Mouse (Mus musculus): ENCODE data around the gene Slc12a6.
"Not testable (repeated sequence)": the region's sequence is repeated elsewhere in the genome, so short reads cannot be mapped to it uniquely, and the experiment has no call there.

Slc12a6 gene

DNA sequence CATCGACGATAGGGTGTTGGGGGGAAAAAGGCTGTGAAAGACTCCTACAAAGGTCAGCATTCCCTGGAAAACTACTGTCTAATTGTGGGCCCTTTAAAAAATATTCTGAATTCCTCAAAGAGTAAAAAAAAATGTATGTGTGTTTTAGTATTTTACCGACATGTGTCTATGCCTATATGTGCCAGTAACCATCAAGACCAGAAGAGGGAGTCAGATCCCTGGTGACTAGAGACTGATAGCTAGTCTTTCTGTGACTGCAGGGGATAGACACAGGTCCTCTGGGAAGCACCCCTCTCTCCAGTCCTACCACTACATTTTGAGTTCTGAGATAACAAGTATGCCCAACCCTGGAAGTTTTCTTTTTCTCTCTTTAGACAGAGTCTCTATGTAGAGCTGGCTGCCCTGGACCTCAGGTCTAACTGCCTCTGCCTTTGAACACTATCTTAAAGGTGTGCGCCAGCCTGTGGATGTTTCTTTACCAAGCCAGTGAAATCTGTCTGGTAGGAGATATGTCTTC, 2.8 kb upstream of the Slc12a6 start:
- no peak for DNase-seq (ENCODE audit: low read depth, low spot score)

DNA sequence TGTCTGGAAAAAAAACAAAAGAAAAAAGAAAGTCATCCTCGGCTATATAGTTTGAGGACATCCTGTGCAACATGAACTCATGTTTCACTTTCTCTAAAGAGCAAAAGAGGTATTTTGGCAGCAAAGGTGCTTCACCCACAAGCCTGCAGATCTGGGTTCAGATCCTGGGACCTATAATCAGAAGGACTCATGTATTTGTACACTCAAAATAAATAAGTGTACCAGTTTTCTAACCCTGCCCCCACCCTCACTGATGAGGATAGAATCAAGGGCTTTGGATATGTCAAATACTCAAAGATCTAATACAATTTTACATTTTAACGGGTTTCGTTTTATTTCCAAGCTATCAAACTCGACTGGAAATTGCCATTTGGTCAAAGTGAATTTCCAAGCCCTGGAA, 1.3 kb upstream of the Slc12a6 start:
- DNase-seq (ENCODE audit: low read depth, low spot score), result no peak

DNA sequence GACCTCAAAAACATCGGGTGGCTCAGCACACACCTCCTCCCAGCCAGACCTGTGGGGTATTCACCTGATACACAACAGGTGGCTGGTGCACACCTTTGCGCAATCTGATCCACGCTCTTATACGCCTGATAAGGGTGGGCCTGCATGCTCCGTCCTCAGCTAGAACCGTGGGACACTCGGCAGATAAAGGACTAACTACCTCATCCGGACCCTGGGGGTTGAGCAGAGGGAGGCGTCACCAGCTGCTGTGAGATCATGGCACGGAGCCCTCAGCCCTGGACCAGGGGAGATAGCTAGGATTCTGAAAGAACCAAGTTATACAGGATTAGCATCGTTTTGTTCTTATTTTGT, 592 bp downstream of the Slc12a6 start, which contains the start of gene Gm21985:
TSS of gene Gm21985 (plus strand) at position 73 of the 351 bp plus-strand sequence.
- DNase-seq (ENCODE audit: low read depth, low spot score), result no peak

DNA sequence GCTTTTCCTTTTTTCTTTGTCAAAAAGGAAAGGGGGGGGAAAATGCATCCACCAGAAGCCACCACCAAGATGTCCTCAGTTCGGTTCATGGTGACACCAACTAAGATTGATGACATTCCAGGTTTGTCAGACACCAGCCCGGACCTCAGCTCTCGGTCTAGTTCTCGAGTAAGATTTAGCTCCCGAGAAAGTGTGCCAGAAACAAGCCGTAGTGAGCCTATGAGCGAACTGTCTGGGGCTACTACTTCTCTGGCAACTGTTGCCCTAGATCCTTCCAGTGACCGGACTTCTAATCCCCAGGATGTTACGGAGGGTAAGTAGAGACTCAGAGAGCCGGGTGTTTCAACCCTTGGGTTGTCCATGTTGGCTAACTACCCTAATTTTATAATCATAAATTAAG, 1.2 kb downstream of the Slc12a6 start:
- no peak for DNase-seq (ENCODE audit: low read depth, low spot score)

DNA sequence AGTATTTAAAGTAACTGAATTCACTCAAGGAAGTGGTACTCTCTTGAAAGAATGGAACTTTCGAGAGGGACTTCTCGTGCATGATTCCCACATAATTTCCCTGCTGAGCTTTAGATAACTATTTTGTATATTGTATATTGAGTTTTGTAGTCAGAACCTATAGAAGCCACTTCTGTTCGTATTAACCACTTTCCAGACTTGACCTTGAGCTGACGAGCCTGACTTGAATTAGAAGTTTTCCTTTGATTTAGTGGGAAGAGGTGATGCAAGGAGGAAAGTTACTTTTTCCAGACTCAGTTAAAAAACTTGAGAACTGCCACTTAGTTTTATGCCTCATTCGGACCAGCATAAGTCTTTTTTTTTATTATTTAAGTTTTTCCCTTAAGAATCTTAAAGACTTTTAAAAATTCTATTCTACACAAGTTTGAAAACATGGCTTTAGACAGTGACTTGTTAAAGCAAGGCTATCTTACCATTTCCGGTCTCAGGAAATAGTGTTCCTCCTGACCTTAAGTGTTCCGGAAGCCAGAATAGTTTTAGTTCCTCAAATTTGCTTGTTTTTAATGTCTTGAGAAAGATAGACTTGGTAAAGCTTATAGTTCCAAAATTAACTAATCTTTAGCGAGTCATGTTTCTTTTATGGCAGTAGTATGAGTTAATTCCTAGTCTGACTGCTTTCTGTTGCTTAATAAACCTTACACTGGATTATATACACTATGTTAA, 2.1 kb downstream of the Slc12a6 start:
- DNase-seq (ENCODE audit: low read depth, low spot score), result no peak

DNA sequence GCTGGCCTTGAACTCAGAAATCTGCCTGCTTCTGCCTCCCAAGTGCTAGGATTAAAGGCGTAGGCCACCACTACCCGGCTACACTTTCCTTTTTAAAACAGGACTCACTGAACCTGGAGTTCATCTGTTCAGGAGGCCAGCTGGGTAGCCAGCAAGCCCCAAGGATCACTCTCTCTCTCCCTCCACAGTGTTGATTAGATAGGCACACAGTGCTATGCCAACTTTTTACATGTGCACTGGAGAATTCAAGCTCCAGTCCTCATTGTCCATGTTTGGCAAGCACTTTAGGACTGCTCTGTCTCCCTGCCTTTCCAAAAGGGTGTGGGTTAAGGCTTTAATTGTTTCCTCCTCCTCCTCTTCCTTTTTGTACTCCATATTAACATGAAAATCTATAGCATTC, 4.4 kb downstream of the Slc12a6 start:
- DNase-seq (ENCODE audit: low read depth, low spot score), result no peak

DNA sequence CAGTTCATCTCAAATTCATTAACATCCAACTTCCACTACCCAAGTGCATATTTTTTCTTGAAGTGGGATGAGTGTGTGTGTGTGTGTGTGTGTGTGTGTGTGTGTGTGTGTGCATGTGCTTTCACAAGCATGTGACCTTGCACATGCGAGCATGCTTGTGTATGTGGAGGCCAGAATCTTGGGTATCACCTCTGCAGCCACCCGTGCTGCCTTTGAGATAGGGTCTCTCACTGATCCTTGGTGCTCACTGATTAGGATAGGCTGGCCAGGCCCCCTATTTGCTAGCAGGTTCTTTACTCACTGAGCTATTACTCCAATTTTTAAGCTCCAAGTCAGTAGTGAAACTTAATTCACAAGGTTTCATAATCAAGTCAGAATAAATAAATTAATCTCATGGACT, 7.3 kb downstream of the Slc12a6 start:
- no peak for DNase-seq (ENCODE audit: low read depth, low spot score)

DNA sequence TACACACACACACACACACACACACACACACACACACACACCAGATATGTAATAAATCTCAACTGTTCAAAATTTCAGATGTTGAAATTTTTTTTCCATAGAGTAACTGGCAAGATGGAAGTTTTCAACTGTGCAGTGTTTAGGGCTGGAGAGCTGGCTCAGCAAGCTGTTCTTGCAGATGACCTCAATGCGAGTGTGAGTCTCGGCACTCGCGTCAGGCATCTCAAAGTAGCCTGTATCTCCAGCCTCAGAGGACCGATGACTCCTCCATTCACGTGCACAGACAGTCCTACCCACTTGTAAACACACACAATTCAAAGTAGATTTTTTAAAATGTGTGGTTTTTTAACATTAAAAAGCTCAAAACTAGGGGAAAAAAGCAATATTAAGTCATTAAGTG, 7.8 kb downstream of the Slc12a6 start:
- DNase-seq (ENCODE audit: low read depth, low spot score), result no peak

DNA sequence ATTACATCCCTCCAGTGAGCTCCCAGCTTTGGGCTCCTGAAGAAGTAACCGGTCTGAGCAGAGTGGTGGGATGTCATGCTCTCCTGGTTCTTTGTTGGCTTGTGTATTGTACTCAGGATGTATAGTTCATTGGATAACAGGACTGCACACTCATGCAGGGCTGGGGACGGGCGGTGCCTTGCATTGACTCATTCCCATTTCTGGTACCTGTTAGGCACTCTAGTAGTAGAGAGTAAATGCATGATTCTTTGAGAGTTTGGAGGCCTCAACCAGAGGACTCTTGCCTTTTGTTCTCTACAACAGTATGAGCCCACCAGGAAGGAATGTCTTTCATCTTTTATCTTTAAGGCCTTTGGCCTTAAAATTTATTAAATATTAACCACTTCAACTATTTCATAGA, 11.2 kb downstream of the Slc12a6 start:
- no peak for DNase-seq (ENCODE audit: low read depth, low spot score)

DNA sequence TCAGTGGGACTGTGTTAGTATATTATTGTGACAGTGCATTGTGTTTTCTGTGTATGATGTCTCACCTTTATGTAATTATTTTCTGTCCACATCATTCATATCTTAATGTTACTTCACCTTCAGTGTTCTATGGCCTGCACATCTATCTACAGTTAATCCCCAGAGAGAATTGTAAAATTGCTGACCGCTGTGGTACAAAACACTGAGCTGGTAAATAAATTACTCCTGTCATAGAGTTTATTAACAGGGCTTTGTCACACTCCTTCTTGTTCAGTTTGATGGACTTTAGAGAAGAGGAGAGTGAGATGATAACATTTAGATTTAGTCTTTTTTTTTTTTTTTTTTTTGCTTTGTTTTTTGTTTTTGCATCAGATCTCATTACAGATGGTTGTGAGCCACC, 17.2 kb downstream of the Slc12a6 start:
- DNase-seq (ENCODE audit: low read depth, low spot score), result no peak

DNA sequence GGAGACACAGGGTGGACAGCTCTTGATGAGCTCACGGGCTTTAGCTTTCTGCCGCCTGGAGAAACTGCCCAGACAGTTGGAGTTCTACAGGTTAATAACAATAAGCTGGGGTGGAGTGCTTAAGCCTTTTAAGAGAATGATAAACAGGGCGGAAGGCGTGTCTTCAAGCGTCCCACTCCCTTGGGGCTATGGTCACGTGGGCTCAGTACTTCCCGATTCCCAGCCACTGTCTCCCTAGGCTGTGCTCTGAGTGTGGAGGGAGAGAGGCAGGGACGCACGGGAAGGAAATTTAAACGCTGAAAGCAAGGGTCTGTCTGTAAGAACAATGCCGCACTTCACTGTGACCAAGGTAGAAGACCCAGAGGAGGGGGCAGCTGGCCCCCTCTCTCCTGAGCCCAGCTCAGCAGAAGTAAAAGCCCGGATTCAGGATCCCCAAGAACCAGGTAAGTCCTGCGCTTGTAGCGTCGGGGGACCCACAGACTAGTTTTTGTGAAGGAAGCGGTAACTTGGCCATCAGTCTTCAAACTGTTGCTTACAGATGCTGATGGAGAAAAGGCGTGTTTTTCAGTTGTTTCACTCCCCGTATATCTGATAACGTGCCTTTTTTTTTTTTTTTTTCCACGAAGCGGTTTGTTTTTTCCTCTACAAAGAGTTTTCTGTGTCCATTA, 18.9 kb downstream of the Slc12a6 start:
- peak; percentile 42 for DNase-seq (ENCODE audit: low read depth, low spot score)

DNA sequence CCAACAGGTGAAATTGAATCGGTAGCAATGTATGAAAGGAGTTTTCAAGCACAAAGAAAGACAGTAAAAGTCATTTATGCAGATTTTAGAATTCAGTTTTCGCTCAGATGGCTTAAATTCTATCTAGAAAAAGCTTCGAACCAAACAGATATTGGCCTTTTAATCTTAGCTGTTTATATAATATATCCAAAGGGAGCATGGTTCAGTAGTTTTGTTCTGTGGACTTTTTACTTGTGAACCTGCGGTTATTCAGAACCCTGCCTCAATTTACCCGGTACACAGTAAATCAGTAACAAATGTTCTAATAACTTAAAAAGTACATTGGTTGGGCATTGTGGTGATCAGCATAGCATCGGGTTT, 19.4 kb downstream of the Slc12a6 start:
- no peak for DNase-seq (ENCODE audit: low read depth, low spot score)

DNA sequence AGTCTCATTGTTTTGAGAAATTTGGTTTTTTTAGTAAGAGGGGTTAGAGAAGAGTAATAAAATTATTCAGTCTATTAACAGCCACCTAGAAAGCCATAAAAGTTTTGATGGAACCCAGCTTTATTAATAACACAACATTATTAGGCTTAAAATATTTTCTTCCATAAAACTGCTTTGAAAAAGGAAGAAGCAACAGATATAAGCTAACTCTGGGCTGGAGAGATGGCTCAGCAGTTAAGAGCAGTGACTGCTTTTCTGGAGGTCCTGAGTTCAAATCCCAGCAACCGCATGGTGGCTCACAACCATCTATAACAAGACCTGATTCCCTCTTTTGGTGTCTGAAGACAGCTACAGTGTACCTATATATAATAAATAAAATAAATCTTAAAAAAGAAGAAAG, 20.4 kb downstream of the Slc12a6 start:
- not testable (repeated sequence) for DNase-seq (ENCODE audit: low read depth, low spot score)

DNA sequence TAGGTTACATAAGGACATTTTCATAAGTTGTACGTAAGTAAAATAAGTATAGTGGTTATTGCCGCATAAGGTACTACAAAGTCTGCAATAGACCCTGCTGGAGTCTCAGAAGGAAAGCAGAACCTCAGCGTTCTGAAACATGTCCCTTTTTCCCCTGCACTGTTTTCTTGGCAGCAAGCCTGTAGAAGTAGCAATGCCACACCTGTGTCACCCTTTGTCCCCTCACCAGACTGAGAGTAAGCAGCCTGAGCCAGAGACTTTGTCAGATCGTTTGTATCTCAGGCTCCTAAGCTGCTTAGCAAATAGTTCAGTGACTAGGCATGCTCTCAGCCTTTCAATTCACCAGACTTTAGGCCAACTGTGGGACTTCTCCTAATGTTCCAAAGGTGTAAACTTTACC, 21.4 kb downstream of the Slc12a6 start:
- DNase-seq (ENCODE audit: low read depth, low spot score), result no peak

DNA sequence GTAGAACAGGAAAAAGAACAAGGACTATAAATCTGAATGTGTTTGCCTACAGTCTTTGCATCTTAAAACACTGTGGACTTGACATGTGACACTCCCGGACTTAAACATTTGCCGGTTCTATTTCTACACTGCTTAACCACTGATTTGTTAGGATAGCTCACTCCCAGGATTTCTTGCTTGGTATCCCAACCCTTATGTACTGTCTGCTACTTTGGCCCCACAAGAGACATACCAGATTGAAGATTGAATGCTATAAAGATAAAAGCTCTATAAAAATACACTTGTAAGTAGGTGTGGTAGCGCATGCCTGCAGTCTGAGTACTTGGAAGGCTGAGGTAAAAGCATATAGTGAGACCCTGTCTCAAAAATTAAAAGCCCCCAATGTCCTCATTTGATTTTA, 23.9 kb downstream of the Slc12a6 start:
- no peak for DNase-seq (ENCODE audit: low read depth, low spot score)

DNA sequence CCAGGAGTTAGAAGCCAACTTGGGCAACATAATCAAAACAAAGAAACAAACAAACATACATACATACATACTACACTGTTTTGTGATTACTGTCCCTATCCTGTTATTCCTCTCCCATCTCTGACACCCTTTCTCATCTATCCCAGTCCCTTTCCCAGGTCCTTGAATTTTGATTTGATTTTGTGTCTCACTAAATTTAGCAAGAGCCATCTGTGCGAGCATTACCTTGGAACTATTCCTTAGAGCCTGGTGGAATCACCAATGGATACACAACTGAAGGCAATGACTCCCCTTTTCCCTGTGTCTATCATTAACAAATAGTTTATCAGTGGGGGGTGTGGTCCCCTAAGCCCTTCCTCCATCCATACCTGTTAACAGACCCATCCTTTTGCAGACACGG, 27.2 kb downstream of the Slc12a6 start:
- no peak for DNase-seq (ENCODE audit: low read depth, low spot score)

DNA sequence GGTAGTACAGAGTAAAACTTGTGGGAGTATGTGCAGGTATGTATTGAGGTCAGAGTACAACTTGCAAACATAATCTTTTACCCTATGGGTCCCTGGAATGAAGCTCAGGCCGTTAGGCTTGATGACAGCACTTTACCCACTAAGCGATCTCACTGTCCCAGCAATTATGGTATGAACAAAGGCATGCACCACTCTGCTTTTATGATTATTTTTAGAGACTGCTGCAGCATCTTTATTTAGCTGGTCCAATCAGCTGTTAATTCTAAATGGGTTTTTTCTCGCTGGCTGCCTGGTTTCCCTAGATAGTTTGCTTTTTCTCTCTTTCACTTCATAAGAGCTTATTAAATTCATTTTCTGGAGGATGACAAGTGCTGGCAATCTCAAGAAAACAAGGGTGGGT, 30.6 kb downstream of the Slc12a6 start:
- DNase-seq (ENCODE audit: low read depth, low spot score), result no peak

DNA sequence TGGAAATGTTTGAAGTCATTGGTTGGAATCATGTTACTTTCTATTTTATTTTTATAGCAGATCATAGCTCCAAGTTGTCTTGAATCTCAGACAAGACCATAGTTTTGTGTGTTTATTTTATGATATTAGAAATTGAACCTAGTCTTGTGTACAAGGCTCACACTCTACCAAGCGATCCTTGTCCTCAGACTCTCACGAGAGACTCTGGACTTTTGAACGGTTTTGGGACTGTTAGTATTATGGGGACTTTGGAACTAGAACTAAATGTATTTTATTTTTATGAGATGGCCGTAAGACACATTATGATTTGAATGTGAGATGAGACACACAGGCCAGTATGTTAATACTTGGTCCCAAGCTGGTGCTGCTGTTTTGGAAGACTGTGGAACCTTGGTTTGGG, 32.6 kb downstream of the Slc12a6 start:
- no peak for DNase-seq (ENCODE audit: low read depth, low spot score)

DNA sequence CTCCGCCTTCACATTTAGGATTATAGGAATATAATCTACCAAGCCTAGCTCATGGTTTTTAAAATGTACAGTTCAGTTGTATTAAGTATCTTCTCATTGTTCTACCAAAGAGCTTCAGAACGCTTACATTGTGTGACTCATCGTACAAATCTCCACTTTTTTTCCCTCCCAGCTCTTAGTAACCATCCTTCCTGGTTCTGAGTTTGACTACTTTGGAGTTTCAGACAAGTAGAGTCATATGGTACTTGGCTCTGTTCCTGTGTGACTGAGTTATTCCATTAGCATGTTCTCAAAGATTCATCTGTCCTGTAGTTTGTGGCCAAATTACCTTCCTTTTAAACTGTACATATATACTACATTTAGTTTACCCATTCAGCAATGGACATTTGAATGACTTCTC, 43.0 kb downstream of the Slc12a6 start:
- DNase-seq (ENCODE audit: low read depth, low spot score), result no peak

DNA sequence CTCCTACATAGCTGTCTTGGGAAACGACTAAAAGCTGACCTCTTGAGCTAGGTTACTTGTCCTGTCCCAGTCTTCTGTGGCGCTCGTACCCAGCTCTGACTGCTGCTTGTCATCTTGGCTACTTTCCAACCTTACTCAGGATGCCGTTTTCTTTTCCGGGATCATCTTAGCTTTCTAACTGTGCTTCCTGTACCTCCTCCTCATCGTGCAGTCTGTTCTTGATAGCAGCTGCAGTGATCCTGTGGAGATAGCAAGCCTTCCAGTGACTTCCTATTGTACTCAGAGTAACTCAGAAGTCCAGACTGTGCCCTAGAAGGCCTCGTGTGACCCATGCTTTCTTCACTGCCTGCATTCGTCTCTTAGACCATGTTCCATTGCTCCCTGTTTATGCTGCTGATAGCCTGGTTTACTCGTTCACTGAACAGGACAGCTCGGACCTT, 43.6 kb downstream of the Slc12a6 start:
- DNase-seq (ENCODE audit: low read depth, low spot score), result no peak

DNA sequence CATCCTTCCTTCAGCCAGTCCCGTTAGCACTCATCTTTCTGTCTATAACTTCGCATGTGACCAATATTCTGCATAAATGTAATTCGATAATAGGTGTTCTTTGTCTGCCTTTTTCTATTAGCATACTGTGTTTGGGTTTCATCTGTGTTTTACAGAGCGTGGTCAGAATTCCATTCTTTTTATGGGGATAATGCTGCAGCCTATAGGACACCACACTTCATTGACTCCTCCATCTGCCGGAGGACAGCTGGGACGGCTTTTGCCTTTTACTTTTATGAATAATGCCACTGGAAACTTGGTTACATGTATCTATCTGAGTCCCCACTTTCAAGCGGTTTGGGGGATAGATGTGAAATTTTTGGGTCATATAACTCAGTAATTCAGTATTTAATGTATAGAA, 50.0 kb downstream of the Slc12a6 start:
- DNase-seq (ENCODE audit: low read depth, low spot score), result no peak

DNA sequence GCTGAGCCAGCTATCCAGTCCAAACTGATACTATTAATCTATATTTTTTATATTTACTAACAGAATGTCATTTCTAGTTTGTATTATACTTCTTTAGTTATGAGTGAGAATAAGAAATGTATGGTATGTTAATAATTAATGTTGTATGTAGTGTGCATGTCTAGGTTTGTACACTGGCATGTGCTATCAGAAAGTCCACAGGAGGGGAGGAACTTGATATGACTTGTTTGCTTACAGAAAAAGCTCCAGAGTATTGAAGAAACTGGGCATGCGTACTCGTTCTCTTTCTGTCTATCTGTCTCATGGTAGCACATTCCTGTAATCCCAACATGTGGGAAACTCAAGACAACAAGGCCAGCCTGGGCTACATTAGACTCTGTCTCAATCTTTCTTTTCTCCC, 52.6 kb downstream of the Slc12a6 start:
- no peak for DNase-seq (ENCODE audit: low read depth, low spot score)

DNA sequence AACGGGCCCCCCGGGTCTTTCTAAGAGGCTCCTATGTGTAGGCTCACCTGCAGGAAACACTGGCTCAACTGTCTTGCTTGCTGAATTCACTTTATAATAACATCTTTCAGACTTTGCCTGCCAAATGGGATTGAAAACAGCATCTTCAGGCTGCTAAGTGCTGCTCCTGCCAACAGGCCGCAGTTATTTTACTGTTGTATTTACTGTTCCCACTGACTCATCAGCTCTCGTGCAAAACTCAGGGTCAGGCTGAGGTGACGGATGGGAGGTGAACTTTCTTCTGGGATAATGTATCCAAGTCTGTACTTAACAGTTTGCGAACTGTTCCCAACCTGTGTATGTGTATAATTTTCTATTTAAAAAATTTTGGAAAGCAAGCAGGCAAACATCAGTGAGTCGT, 53.3 kb downstream of the Slc12a6 start:
- no peak for DNase-seq (ENCODE audit: low read depth, low spot score)

All from retina, postnatal 7 days (tissue).